In the genomic region with DNA sequence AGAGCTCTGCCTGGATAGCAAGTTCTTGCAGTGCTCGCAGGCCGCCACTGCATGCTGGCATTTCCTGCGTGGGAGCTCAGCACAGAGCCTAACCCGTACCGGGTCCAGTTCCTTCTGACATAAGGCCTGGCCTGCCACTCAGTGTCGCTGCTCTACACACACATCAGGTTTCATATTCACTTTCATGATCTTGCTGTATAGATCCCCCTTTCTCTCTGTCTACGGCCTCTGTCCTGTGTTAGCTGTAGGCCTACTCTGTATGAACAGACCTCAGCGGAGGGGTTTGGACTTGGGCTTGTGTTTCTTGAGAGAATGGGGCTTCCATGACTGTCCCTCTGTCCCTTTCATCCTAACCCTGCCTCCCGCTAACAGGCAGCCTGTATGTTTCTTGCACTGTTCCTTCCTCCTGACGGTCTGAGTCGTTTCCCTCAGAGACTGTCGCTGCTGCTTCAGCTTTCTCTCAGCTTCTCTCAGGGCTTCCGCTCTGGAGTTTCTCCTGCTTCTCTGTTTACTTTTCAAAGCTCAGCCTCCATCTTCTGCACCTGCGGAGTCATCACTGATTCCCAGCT, we compare ENCODE assay signal across 10 mouse cellular contexts.
DNase-seq lines count a peak whose midpoint lies in the region; ATAC-seq and TF ChIP-seq lines count a peak whose summit lies in the region.
"Had no signal": no experiment of that assay in that cellular context is flagged by ENCODE, and none has a peak within 500 bp of the region (broad histone marks: within the 10 kb centered on the region; RNA-seq: fewer than 3 reads in every experiment).

No protein-coding gene starts in this region.

- intact Hi-C loops in gastrocnemius, adult 2 months (cut with DNase I) = no loop called here

- DNase-seq in gastrocnemius, adult 2 months = peak; percentile 17
- DNase-seq in gastrocnemius, postnatal 10 days = no peak
- peak; percentile 67 to 83 for DNase-seq in thymus, adult 18-20 months
- no peak for DNase-seq in right cerebral cortex, postnatal 10 days (ENCODE audit: low spot score in 2 of 2)
- DNase-seq in cerebellum, adult 8-10 months = no peak

- no peaks in the 10 kb centered on the region for H3K9me3 ChIP-seq in kidney, embryonic 16.5 days (ENCODE audit: low read length)
- H3K9me3 ChIP-seq: heart, embryonic 13.5 days; midbrain, embryonic 13.5 days had no signal

- peak; percentile 85 for ATAC-seq in hematopoietic stem cell, adult 5-6 weeks (replicated peaks in 1 of 2; ENCODE audit: insufficient read depth in 1 of 2, low FRiP score in 2 of 2, low TSS enrichment in 1 of 2, low read depth in 1 of 2, poor library complexity in 2 of 2, severe bottlenecking in 2 of 2)
- ATAC-seq in megakaryocyte, adult 5-6 weeks (ENCODE audit: poor library complexity, severe bottlenecking) = peak; percentile 89
- ATAC-seq in kidney, embryonic 16.5 days (ENCODE audit: low FRiP score, low TSS enrichment) = no peak
- ATAC-seq: midbrain, embryonic 13.5 days had no signal

- H3K36me3 ChIP-seq in kidney, embryonic 16.5 days (ENCODE audit: insufficient read depth, low read length) = no peaks in the 10 kb centered on the region

- no peak overlapping the region for H3K4me2 ChIP-seq in kidney, embryonic 16.5 days (replicated peaks; ENCODE audit: low read depth, low read length)
- H3K4me2 ChIP-seq: heart, embryonic 13.5 days; midbrain, embryonic 13.5 days had no signal

- no peak for TF ChIP-seq CTCF in gastrocnemius, adult 2 months (IDR thresholded peaks at IDR 0.05)

- no peaks in the 10 kb centered on the region for H3K27me3 ChIP-seq in kidney, embryonic 16.5 days (ENCODE audit: insufficient read depth, low read length)
- H3K27me3 ChIP-seq: heart, embryonic 13.5 days; midbrain, embryonic 13.5 days had no signal

- H3K9ac ChIP-seq in kidney, embryonic 16.5 days (replicated peaks; ENCODE audit: low read length) = no peak overlapping the region
- H3K9ac ChIP-seq: heart, embryonic 13.5 days; midbrain, embryonic 13.5 days had no signal

- 71% methylated on average over 14 of the region's 14 CpGs for WGBS in kidney, embryonic 16.5 days

- H3K27ac ChIP-seq in gastrocnemius, adult 2 months = no peak overlapping the region
- H3K27ac ChIP-seq in kidney, embryonic 16.5 days (ENCODE audit: low read length) = no peak overlapping the region
- H3K27ac ChIP-seq: heart, embryonic 13.5 days; midbrain, embryonic 13.5 days had no signal

- H3K4me1 ChIP-seq in kidney, embryonic 16.5 days (ENCODE audit: insufficient read depth, low read length) = no peaks in the 10 kb centered on the region
- H3K4me1 ChIP-seq: heart, embryonic 13.5 days had no signal

- H3K4me3 ChIP-seq in gastrocnemius, adult 2 months = no peak overlapping the region
- no peak overlapping the region for H3K4me3 ChIP-seq in kidney, embryonic 16.5 days (ENCODE audit: low read length)
- H3K4me3 ChIP-seq: heart, embryonic 13.5 days; midbrain, embryonic 13.5 days had no signal

Comparison
In these comparisons a context has a peak if more than half of its experiments do, and no peak if none do; other contexts are left out.
1. DNase-seq: peak in gastrocnemius, adult 2 months (single experiment) and thymus, adult 18-20 months (2 of 2); none in gastrocnemius, postnatal 10 days (single experiment), right cerebral cortex, postnatal 10 days (0 of 2) and cerebellum, adult 8-10 months (single experiment).